Mouse (Mus musculus): ENCODE measurements around the gene Tcf7.
A peak's percentile ranks its signal among the peaks of the same experiment; 100 is the strongest.

The Tcf7 gene

GRCm38 (mm10) chr11:52268104-52268835, 14.5 kb downstream of the Tcf7 start:
- DNase-seq (ENCODE audit: low read depth) = peak; percentile 80

- peak; percentile 56 for DNase-seq (ENCODE audit: low read depth)
Measured at GRCm38 (mm10) chr11:52267271-52267670, 15.5 kb downstream of the Tcf7 start.

- peak; percentile 91 for DNase-seq (ENCODE audit: low read depth)
Measured at GRCm38 (mm10) chr11:52265616-52266307, 17.1 kb downstream of the Tcf7 start.

DNA sequence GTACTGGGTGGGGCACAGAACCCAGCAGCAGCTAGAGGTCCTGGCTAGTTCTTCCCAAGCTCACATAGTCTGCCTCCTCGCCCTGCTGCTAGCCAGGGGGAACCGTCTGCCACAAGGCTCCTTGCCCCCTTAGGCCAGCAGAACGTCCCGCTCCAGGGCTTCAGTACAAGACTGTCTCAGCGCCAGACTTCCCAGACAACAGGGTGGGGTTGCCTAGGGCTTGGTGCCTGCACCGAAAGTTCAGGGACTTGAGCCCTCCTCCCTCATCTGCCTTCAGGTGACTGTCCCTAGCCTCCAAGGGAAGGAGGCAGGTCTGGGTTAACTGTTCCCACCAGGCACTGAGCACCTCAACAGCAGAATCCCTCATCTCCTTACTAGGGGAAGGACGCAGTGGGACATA, 17.9 kb downstream of the Tcf7 start:
- DNase-seq (ENCODE audit: low read depth) = peak; percentile 31

DNA sequence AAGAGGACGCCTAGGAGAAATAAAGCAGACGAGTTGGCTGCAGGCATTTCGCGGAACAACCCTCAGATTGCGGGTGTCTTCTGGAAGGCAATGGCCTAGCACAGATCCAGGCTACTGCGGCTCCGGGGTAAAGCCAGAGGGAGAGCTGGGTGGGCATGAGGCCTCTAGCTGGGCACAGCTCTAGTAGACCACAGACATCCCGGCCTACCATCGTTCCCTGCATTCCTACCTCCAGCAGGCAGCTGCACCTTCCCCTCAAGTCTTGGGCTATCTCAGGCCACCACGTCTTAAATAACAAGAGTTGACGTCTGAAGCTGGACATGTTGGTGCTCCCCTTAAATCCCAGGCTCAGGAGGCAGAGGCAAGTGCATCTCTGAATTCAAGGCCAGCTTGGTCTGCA, 20.5 kb downstream of the Tcf7 start:
- DNase-seq (ENCODE audit: low read depth) = no peak

DNA sequence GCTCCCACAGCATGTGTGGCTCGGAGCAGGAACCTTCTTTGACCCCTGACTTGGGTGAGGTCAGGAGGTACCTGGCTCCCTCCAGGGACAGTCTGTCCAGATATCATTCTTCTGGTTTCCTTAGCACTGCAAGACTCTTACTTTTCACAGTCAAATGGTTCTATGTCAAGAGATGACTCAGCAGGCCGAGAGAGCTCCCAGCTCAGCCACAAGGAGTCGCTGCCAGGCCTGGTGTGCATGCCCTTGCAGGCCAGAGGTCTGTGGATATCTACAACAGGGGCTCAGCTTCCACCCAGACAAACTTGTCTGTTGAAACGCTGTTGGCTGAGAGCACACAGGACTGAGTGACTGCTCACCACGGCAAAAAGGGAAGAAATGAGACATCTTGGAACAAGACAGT, 20.9 kb downstream of the Tcf7 start:
- DNase-seq (ENCODE audit: low read depth) = peak; percentile 84

- peak; percentile 73 for DNase-seq (ENCODE audit: low read depth)
Measured at GRCm38 (mm10) chr11:52260878-52261277, 21.9 kb downstream of the Tcf7 start.

DNA sequence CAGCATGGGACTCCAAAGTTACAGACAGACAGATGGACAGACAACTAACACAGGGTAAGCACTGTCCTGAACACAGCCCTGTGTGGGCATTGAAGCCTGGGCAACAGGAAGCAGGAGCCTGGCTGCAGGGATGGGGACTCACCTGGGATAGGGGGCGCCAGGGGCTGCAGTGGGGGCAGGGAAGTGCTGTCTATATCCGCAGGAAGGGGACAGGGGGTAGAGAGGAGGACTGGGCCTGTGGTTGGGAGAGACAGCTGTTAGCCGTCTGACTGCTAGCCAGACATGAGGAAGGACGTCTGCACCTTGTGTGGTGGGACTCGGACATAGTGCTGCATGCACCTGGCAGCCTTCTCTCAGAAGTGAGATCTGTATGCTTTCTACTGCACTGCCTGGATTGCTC, 24.1 kb downstream of the Tcf7 start:
- no peak for DNase-seq (ENCODE audit: low read depth)

DNA sequence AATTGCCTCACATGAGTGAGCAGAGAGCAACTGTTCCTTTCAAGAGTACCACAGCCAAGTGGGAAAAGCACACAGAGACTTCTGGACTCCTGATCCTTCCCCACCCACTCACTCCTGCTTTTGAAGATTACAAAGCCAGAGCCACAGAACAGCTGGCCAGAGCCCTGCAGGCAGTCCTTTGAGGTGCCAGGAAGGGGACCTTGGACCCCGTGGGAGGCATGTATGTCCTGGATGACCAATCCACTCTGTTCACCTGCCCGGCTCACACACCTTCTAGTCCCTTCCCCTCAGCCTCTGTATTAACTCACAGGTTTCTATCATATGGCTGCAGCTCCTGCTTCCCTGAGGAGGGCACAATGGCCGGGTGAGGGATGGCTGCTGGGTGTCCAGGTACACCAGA, 25.4 kb downstream of the Tcf7 start:
- DNase-seq (ENCODE audit: low read depth) = no peak

GRCm38 (mm10) chr11:52255077-52255476, 27.7 kb downstream of the Tcf7 start:
- DNase-seq (ENCODE audit: low read depth) = no peak

DNA sequence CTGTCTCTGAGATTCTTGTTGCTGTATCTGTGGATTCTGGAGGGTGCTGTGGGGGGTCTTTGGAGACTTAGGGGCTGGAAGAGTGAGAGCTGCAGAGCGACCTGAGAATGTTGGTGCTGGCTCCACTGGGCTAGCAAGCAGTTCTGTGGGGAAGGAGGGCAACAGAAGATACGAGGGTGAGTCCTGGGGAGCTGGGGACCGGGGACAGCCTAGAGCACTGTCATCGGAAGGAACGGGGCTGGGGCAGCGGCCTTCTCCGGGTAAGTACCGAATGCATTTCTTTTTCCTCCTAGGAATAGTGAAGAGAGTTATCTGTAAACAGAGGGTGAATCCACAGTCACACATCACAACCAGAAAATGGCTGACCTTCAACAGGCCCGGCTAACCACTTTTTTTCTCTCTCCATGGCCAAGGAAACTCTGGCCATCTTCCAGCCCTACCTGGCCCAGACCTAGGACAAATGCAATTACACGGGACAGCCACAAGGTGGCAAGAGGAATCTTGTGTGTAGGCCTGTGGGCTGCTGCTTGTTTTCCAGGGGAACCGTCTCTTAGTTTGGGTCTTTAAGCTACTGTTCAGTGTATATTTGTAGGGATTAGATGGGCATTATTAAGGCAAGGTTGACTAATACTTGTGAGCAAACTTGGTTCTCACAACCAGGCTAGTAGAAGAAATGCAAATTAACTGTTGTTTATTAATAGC, 29.0 kb downstream of the Tcf7 start:
- DNase-seq (ENCODE audit: low read depth) = peak; percentile 78

DNA sequence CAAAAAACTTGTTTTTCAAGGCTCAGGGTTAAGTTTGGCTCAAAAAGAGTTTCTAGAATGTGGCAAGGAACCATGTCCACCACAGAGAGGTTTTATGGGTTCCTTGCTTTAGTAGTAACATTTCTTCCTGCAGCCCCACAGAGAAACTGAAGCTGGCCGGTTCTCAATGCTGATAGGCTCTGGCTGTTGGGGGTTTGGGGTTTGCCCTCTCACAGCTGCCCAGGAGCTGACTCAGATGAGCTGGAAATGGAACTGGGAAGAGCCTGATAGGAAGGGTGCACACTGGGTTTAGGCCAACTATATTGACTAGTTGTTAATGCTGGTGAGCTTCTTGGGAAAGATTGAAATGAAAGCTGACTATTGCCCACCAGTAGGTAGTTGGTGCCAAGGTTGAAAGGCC, 30.1 kb downstream of the Tcf7 start:
- no peak for DNase-seq (ENCODE audit: low read depth)

DNA sequence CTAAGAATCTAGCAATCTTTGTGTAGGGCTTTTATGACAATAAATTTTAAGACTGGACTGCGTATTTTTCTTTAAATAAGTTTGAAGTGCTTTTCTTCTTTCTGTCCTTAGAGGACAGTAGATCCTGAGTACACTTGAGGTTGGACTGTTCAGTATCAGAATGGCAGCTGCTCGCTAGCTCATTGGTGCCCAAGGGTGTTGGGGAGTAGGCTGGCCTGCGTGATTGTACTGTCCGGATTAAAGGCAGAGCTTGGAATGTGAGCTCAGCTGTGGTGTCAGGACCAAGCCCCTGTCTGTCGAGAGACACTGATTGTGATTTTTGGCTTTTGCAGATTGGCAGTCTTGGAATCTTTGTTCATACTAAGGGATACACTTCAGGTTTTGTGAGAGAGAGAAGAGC, 31.0 kb downstream of the Tcf7 start:
- no peak for DNase-seq (ENCODE audit: low read depth)

- no peak for DNase-seq (ENCODE audit: low read depth)
Measured at GRCm38 (mm10) chr11:52249452-52249851, 33.4 kb downstream of the Tcf7 start.

- DNase-seq (ENCODE audit: low read depth) = peak; percentile 45
Measured at GRCm38 (mm10) chr11:52240898-52241542, 41.8 kb downstream of the Tcf7 start.

GRCm38 (mm10) chr11:52234509-52234908, 48.3 kb downstream of the Tcf7 start:
- no peak for DNase-seq (ENCODE audit: low read depth)

- DNase-seq (ENCODE audit: low read depth) = no peak
Measured at GRCm38 (mm10) chr11:52233906-52234305, 48.9 kb downstream of the Tcf7 start.

- no peak for DNase-seq (ENCODE audit: low read depth)
Measured at GRCm38 (mm10) chr11:52233043-52233653, 49.7 kb downstream of the Tcf7 start.

GRCm38 (mm10) chr11:52231606-52232541, 50.9 kb downstream of the Tcf7 start, which contains the start of gene Skp1a:
Gene Skp1a (plus strand): TSS chr11:52231995.
- peak; percentile 95 for DNase-seq (ENCODE audit: low read depth)

- DNase-seq (ENCODE audit: low read depth) = no peak
Measured at GRCm38 (mm10) chr11:52230694-52231093, 52.1 kb downstream of the Tcf7 start.

All from induced T-regulatory cell, adult 2 months (primary cell).